Mouse (Mus musculus) small intestine, adult 2 months (tissue): ENCODE measurements around the gene Cysrt1.

Experiments
- CTCF ChIP-seq: fragments of 200-500 bp; IDR thresholded peaks from 2 replicates; pipeline ENCODE4 v1.5.1; 2012; ENCODE audit warnings: low read depth, mild to moderate bottlenecking, control low read depth, inconsistent platforms, low read length, moderate library complexity, mixed read lengths; ENCODE audit not compliant: insufficient replicate concordance, insufficient read length; ENCODE audit errors: extremely low read depth
- POLR2A ChIP-seq: fragments of 200-500 bp; IDR thresholded peaks from 2 replicates; pipeline ENCODE4 v1.6.1; 2012; ENCODE audit warnings: low read depth, mild to moderate bottlenecking, control low read depth, inconsistent platforms, low read length, moderate library complexity

- TF ChIP-seq POLR2A = peak; percentile 53
- TF ChIP-seq CTCF = no peak
Observed at GRCm38 (mm10) chr2:25224766-25225752, 17.2 kb downstream of the Cysrt1 start.
